Mouse (Mus musculus) midbrain, embryonic 15.5 days (tissue): Measurements from ENCODE around the gene Tmem156. TPM values are rescaled to one million over a fixed set of nuclear protein-coding genes. Genes with fewer than 3 reads are reported as not detected.

Source experiments
- ATAC-seq: fragments of 200-750 bp; cut with Nextera tagmentation; replicated peaks from 2 replicates; pipeline ENCODE4 v1.8.0; 2017; ENCODE audit warnings: moderate TSS enrichment
- H3K27ac ChIP-seq: fragments of 300-500 bp; sonication (generic); 2 replicates; pipeline ENCODE4 v1.5.1; 2015; ENCODE audit warnings: mild to moderate bottlenecking, inconsistent platforms
- H3K27me3 ChIP-seq: fragments of 300-500 bp; sonication (generic); replicated peaks from 2 replicates; pipeline ENCODE4 v1.6.1; 2015; ENCODE audit warnings: inconsistent platforms
- H3K36me3 ChIP-seq: fragments of 300-500 bp; sonication (generic); replicated peaks from 2 replicates; pipeline ENCODE4 v1.6.1; 2015; ENCODE audit warnings: inconsistent platforms
- H3K4me1 ChIP-seq: fragments of 300-500 bp; sonication (generic); 2 replicates; pipeline ENCODE4 v1.6.1; 2015; ENCODE audit warnings: inconsistent platforms
- H3K4me2 ChIP-seq: fragments of 300-500 bp; sonication (generic); 2 replicates; pipeline ENCODE4 v1.6.1; 2015; ENCODE audit warnings: inconsistent platforms, mild to moderate bottlenecking, moderate library complexity
- H3K4me3 ChIP-seq: fragments of 300-500 bp; sonication (generic); 2 replicates; pipeline ENCODE4 v1.5.1; 2015; ENCODE audit warnings: mild to moderate bottlenecking, inconsistent platforms
- H3K9ac ChIP-seq: fragments of 300-500 bp; sonication (generic); 2 replicates; pipeline ENCODE4 v1.6.1; 2015; ENCODE audit warnings: mild to moderate bottlenecking, inconsistent platforms
- H3K9me3 ChIP-seq: fragments of 300-500 bp; sonication (generic); 2 replicates; pipeline ENCODE4 v1.6.1; 2016; ENCODE audit warnings: inconsistent platforms
- WGBS: fragments of 180-500 bp; shearing (Covaris S2); methylation state at CpG from one replicate; pipeline ENCODE4 v1.1.7; 2015; ENCODE audit warnings: mixed read lengths; 5-methylcytosine and 5-hydroxymethylcytosine counted together
- polyA plus RNA-seq: library from polyadenylated mRNA; unstranded; fragments of >200 nt; fragmentation: Nextera tagmentation; extraction: Ambion mirVana; gene quantifications from 2 replicates; pipeline ENCODE4 v1.2.1, GENCODE M21; 2015

The Tmem156 gene
- polyA plus RNA-seq, 1 experiment from 2014 or later: 0.22 TPM

- peak overlapping the region; percentile 26; the same call in 1 of the 2 replicates for H3K27ac ChIP-seq
- 53% methylated on average over 11 of the region's 11 CpGs for WGBS
- H3K27me3 ChIP-seq: no peaks in the 10 kb centered on the region
- H3K9me3 ChIP-seq: no peaks in the 10 kb centered on the region
- H3K4me3 ChIP-seq: no peak overlapping the region
- no peak overlapping the region for H3K9ac ChIP-seq
- H3K4me2 ChIP-seq: no peak overlapping the region
- ATAC-seq: no peak
- peaks cover 9% of the 10 kb centered on the region for H3K4me1 ChIP-seq
- H3K36me3 ChIP-seq: no peaks in the 10 kb centered on the region
Measured at GRCm38 (mm10) chr5:65043407-65043895, 48.5 kb downstream of the Tmem156 start.

- Histone ChIP-seq H3K36me3 (no peaks in the 10 kb centered on the region), H3K9ac (no peak overlapping the region), H3K4me3 (no peak overlapping the region), H3K27me3 (no peaks in the 10 kb centered on the region), H3K9me3 (no peaks in the 10 kb centered on the region), H3K4me1 (0 out of 2 replicates have a peak, but pooled peaks cover 5% of the 10 kb centered on the region), H3K27ac (no peak overlapping the region), H3K4me2 (no peak overlapping the region)
- WGBS: 68% methylated on average over 5 of the region's 5 CpGs
- no peak for ATAC-seq
Measured at GRCm38 (mm10) chr5:65040463-65040862, 51.5 kb downstream of the Tmem156 start.

- ATAC-seq: no peak
- Histone ChIP-seq H3K4me1 (0 out of 2 replicates have a peak, but pooled peaks cover 5% of the 10 kb centered on the region), H3K36me3 (no peaks in the 10 kb centered on the region), H3K27ac (no peak overlapping the region), H3K4me2 (no peak overlapping the region), H3K9me3 (no peaks in the 10 kb centered on the region), H3K9ac (no peak overlapping the region), H3K27me3 (no peaks in the 10 kb centered on the region), H3K4me3 (no peak overlapping the region)
- WGBS: 71% methylated on average over 11 of the region's 11 CpGs
Measured at GRCm38 (mm10) chr5:65038811-65039571, 52.9 kb downstream of the Tmem156 start.

- H3K4me2 ChIP-seq: no peak overlapping the region
- ATAC-seq: no peak
- WGBS: 73% methylated on average over 9 of the region's 9 CpGs
- no peak overlapping the region for H3K9ac ChIP-seq
- no peak overlapping the region for H3K27ac ChIP-seq
- no peaks in the 10 kb centered on the region for H3K27me3 ChIP-seq
- no peaks in the 10 kb centered on the region for H3K9me3 ChIP-seq
- no peaks in the 10 kb centered on the region for H3K36me3 ChIP-seq
- H3K4me1 ChIP-seq: 0 out of 2 replicates have a peak, but pooled peaks cover 5% of the 10 kb centered on the region
- H3K4me3 ChIP-seq: no peak overlapping the region
Measured at GRCm38 (mm10) chr5:65038305-65038704, 53.6 kb downstream of the Tmem156 start.

GRCm38 (mm10) chr5:65036597-65036996, 55.3 kb downstream of the Tmem156 start:
- 0 out of 2 replicates have a peak, but pooled peaks cover 5% of the 10 kb centered on the region for H3K4me1 ChIP-seq
- H3K27me3 ChIP-seq: no peaks in the 10 kb centered on the region
- peak; percentile 65 for ATAC-seq
- H3K9ac ChIP-seq: no peak overlapping the region
- 55% methylated on average over 13 of the region's 13 CpGs for WGBS
- H3K36me3 ChIP-seq: no peaks in the 10 kb centered on the region
- H3K4me3 ChIP-seq: no peak overlapping the region
- 0 out of 2 replicates have a peak overlapping the region, but pooled peaks have one; percentile 31 for H3K27ac ChIP-seq
- no peaks in the 10 kb centered on the region for H3K9me3 ChIP-seq
- H3K4me2 ChIP-seq: no peak overlapping the region

- Histone ChIP-seq H3K4me2 (no peak overlapping the region), H3K9ac (no peak overlapping the region), H3K4me1 (peaks cover 7% of the 10 kb centered on the region; the same call in 1 of the 2 replicates), H3K27ac (peak overlapping the region; percentile 55), H3K9me3 (no peaks in the 10 kb centered on the region), H3K36me3 (no peaks in the 10 kb centered on the region), H3K4me3 (no peak overlapping the region), H3K27me3 (no peaks in the 10 kb centered on the region)
- 37% methylated on average over 9 of the region's 9 CpGs for WGBS
- ATAC-seq: peak; percentile 65; the same call in 1 of the 2 replicates
Measured at GRCm38 (mm10) chr5:65028019-65028418, 63.9 kb downstream of the Tmem156 start.

GRCm38 (mm10) chr5:65026776-65027175, 65.2 kb downstream of the Tmem156 start:
- H3K36me3 ChIP-seq: no peaks in the 10 kb centered on the region
- 72% methylated on average over 9 of the region's 9 CpGs for WGBS

GRCm38 (mm10) chr5:65025916-65026315, 66.0 kb downstream of the Tmem156 start:
- ATAC-seq: no peak
- Histone ChIP-seq H3K27ac (no peak overlapping the region), H3K36me3 (no peaks in the 10 kb centered on the region), H3K4me3 (no peak overlapping the region), H3K4me2 (no peak overlapping the region), H3K9ac (no peak overlapping the region), H3K4me1 (peaks cover 7% of the 10 kb centered on the region; the same call in 1 of the 2 replicates), H3K27me3 (no peaks in the 10 kb centered on the region), H3K9me3 (no peaks in the 10 kb centered on the region)
- 67% methylated on average over 6 of the region's 6 CpGs for WGBS

More at GRCm38 (mm10) chr5:65026776-65027175, 65.2 kb downstream of the Tmem156 start:
- no peak overlapping the region for H3K9ac ChIP-seq
- H3K27ac ChIP-seq: no peak overlapping the region
- ATAC-seq: no peak
- no peaks in the 10 kb centered on the region for H3K9me3 ChIP-seq
- H3K4me1 ChIP-seq: peaks cover 7% of the 10 kb centered on the region; the same call in 1 of the 2 replicates
- H3K4me3 ChIP-seq: no peak overlapping the region
- H3K4me2 ChIP-seq: no peak overlapping the region
- H3K27me3 ChIP-seq: no peaks in the 10 kb centered on the region

- 81% methylated on average over 2 of the region's 2 CpGs for WGBS
- Histone ChIP-seq H3K27ac (no peak overlapping the region), H3K27me3 (no peaks in the 10 kb centered on the region), H3K36me3 (no peaks in the 10 kb centered on the region), H3K9ac (no peak overlapping the region), H3K4me1 (peaks cover 14% of the 10 kb centered on the region), H3K4me3 (no peak overlapping the region), H3K9me3 (no peaks in the 10 kb centered on the region), H3K4me2 (no peak overlapping the region)
- ATAC-seq: no peak
Measured at GRCm38 (mm10) chr5:65024641-65025040, 67.3 kb downstream of the Tmem156 start.

GRCm38 (mm10) chr5:65022006-65022405, 69.9 kb downstream of the Tmem156 start:
- 96% methylated on average over 4 of the region's 4 CpGs for WGBS
- Histone ChIP-seq H3K4me3 (no peak overlapping the region), H3K36me3 (no peaks in the 10 kb centered on the region), H3K4me1 (peaks cover 9% of the 10 kb centered on the region), H3K27ac (no peak overlapping the region), H3K9me3 (no peaks in the 10 kb centered on the region), H3K9ac (no peak overlapping the region), H3K4me2 (no peak overlapping the region), H3K27me3 (no peaks in the 10 kb centered on the region)
- ATAC-seq: no peak

GRCm38 (mm10) chr5:65019823-65020222, 72.1 kb downstream of the Tmem156 start:
- Histone ChIP-seq H3K27ac (peak overlapping the region; percentile 50; the same call in 1 of the 2 replicates), H3K4me1 (peaks cover 9% of the 10 kb centered on the region), H3K27me3 (no peaks in the 10 kb centered on the region), H3K4me3 (no peak overlapping the region), H3K4me2 (no peak overlapping the region), H3K36me3 (no peaks in the 10 kb centered on the region), H3K9ac (no peak overlapping the region), H3K9me3 (no peaks in the 10 kb centered on the region)
- 54% methylated on average over 7 of the region's 7 CpGs for WGBS
- ATAC-seq: peak; percentile 77

- Histone ChIP-seq H3K36me3 (no peaks in the 10 kb centered on the region), H3K9ac (no peak overlapping the region), H3K4me1 (peaks cover 9% of the 10 kb centered on the region), H3K9me3 (no peaks in the 10 kb centered on the region), H3K27ac (no peak overlapping the region), H3K4me3 (no peak overlapping the region), H3K27me3 (no peaks in the 10 kb centered on the region), H3K4me2 (no peak overlapping the region)
- 83% methylated on average over 8 of the region's 8 CpGs for WGBS
- ATAC-seq: no peak
Measured at GRCm38 (mm10) chr5:65019109-65019508, 72.8 kb downstream of the Tmem156 start.
